Mouse (Mus musculus): ENCODE measurements around the gene Trove2. TPM values are rescaled to one million over a fixed set of nuclear protein-coding genes. Genes with fewer than 3 reads are reported as not detected.

The Trove2 gene
- polyA plus RNA-seq (2017; shearing (Covaris generic)), result 1 to 10 TPM; 3.9 to 4.3 TPM

GRCm38 (mm10) chr1:143776446-143777411 lies at the start of gene Trove2, which contains the start of gene Uchl5:
TSS of gene Trove2 (minus strand) at chr1:143777068.
TSS of gene Uchl5 (plus strand) at chr1:143777272.
- peak; percentile 92 for ATAC-seq

- no peak for ATAC-seq
Measured at GRCm38 (mm10) chr1:143822677-143823076, 45.8 kb upstream of the Trove2 start.

DNA sequence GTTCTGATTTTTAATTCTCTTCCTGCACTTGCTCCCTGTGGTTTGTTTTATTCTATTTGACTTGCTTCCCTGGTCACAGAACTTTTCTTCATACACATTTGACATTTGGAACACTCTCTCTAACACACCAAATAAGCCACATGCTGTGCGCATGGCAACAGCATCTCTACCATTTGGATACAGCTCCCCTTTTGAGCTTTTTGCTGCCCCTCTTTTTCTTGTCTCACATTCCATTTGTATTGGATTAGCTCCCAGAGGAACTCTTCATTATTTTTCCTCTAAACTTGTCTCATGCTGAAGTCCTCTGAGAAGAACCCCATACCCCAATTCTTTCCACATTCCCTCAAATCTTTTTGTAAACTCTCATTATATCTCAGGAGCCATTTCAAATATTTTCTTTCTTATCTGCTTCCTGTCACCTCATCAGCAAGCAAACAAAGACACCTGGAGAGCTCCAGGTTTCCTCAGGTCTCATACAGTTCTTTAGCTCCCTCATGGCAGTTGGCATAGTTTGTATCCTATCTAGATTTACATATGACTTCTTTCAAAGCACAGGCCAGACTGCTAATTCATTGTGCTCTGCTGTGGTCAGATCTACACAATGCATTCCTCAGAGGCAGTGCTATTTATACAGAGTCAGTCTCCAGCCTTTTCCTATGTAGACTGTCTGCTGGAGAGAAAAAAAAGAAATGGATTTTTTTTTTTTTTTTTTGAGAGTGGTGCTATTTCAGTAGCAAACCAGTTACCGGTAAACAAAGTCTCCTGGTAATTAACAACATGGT lies 43.4 kb upstream of the Trove2 start:
- ATAC-seq, result no peak

DNA sequence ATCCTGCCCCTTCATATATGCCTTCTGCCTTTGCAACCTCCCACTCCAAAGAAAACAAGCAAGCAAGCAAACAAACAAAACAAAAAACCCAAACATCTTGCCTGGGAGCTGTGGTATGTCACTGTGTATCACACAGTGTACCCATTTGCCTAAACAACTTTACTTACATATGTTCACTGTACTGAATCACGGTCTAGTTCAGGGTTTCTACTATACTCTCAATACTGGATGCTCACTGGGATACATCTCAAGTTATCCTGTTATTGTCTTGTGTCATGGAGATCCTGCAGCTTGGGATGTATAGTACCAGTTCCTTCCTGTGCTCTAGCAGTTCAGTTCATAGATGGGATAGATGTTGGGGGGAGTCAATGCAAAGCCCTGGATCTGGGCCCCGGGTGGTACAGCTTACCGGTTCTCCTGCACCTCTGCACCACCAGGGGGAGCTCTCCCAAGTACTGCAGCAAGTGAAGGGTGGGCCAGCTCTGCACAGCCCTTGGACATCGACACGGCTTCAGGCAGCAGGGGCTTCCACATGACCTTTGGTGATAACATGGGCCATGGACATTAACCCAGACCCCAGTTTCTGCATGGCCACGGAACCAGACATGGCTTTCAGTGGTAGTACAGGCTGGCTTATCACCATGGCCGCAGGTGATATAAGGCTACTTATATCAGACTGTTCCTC lies 37.0 kb upstream of the Trove2 start:
- peak; percentile 91 for ATAC-seq

GRCm38 (mm10) chr1:143809062-143809461 lies 32.2 kb upstream of the Trove2 start:
- no peak for ATAC-seq

GRCm38 (mm10) chr1:143803537-143803936 lies 26.7 kb upstream of the Trove2 start:
- ATAC-seq, result peak; percentile 99

GRCm38 (mm10) chr1:143788584-143789227 lies 11.8 kb upstream of the Trove2 start:
- peak; percentile 92 for ATAC-seq

DNA sequence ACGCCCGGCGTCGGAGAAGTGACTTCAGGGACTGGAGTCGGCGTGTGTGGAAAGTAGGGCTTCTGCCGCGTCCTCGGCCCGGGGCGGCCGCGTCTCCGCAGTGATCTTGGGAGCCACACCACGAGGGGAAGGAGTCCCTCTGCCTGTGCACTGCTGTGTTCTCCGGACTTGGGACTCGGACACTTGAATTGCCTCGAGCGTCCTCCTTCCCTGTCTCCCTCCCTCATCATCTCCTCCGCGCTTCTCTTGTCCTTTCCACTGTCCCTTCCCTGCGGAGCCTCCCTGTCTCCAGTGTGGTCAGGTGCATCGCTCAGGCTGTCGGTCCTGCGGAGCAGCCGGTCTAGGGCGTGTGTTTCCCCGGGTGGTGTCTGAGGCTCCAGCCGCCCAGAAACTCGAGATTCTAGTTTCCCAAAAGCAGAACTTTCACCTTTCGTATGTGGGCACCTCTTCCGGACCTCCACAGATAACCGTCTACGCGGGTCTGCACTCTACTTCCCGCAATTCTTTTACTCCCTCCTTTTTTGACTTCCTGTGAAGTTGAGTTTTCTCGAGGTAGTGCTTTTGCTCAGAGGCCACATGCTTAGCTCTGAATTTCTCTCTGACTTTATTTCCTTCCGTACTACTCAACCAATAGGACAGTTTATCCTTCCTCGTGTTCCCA lies 820 bp upstream of the Trove2 start:
- ATAC-seq, result peak; percentile 17

DNA sequence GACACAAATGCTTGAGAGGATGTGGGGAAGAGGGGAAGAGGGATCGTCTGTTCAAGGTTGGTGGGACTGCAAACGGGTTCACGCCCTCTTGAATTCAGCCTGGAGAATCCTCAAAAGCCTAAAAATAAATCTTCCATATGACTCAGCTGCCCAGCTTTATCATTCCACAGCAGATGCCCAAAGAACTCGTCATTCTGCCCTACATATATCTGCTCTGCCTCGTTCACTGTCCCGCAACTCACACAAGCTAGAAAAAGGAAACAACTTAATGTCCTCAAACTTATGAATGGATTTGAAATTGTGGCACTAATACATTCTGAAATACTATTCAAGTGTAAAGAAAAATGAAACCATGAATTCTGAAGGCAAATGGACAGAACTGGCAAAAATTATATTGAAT lies 3.0 kb downstream of the Trove2 start:
- no peak for ATAC-seq

DNA sequence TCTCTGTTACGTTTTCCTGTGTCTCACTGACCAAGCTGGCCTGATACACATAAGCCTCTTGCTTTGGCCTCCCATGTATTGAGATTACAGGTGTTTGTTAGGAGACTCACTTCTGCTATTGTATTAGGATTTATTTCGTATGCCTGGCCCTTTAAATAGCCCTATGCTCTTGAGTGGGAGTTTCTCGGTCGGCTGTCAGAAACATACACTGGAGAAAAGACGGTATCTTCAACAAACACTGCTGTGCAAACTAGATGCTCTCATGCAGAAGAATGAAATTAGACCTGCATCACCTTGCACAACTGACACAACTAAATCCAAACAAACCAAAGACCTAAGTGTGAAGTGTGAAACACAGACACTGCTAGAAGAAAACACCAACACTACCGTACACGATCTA lies 3.8 kb downstream of the Trove2 start:
- ATAC-seq, result no peak

DNA sequence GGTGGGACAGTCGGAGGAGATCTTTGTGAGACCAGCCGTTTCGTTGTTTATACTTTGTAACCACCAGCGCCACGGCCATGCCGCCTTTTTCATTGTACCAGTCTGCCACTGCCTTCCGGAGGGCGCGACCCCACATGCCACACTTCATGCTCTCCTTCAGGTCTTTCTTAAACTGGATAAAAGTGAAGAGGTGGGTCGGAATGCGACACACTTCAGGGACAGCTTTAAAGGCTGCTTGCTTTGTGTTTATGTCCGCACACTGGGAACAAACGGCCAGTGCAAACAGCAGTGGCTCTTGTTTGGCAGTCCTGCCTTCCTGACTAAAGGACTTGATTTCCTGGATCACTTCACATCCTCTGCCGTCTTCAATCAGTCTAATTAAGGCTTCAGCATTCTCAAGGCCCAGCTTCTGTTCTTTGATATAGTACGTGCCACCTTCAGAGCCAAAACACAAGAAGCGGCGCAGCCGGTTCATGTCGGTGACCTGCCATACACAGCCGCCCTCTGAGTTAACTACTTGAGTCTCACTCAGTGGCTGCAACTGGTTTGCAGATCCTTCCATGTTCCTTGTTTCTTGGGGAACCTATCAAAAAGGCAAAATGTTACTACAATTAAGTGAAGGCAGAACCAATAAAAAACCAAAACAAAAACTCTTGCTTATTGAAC lies 6.3 kb downstream of the Trove2 start:
- no peak for ATAC-seq

GRCm38 (mm10) chr1:143766238-143766637 lies 10.6 kb downstream of the Trove2 start:
- ATAC-seq, result no peak

GRCm38 (mm10) chr1:143765801-143766200 lies 11.1 kb downstream of the Trove2 start:
- no peak for ATAC-seq

DNA sequence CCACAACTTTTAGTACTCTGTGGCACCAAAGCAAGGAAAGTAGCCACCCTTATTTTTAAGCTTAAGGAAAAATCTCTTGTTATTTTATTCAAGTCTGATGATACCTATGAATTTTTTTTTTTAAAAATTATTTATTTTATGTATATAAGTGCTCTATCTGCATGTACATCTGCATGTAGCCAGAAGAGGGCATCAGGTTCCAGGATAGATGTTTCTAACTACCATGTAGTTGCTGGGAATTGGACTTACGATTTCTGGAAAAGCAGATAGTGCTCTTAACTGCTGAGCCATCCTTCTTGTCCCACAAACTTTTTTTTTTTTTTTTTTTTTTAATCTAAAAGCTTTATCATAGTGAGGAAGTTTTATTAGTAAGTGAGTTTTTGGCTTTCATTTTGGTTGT lies 12.4 kb downstream of the Trove2 start:
- no peak for ATAC-seq

DNA sequence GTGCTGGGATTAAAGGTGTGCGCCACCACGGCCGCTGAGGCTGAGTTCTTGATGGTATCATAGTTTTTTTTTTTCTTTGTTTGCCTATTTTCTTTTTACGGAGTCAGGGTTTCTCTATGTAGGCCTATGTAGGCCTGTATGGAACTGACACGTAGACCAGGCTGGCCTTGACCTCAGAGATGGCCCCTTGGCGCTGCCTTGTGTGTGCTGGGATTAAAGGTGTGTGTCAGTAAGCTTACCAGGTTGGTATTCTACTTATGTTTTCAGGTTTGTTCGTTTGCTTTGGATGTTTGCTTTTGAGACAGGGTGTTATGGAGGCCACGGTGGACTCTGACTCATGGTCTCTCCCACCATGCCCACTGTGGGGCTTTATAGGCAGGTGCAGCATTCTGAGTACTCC lies 14.7 kb downstream of the Trove2 start:
- no peak for ATAC-seq

DNA sequence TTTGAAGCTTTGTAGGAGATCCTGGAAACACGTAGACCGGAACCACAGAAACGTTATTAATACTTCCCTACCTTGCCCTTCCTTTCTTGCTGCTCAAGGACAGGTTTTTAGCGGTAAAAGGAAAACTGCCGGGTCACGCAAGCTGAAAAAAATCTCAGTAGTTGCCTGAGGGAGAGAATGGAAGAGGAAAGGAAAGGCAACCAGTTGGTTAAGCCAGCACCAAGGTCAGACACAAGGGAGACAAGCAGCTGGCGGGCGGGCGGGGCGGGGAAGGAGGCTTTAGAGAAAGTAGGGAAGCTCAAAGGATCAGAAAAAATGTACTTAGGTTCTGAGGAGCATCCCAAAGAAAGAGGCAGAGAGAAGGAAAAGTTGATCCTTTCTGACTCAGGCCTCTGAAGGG lies 31.0 kb downstream of the Trove2 start:
- ATAC-seq, result no peak

DNA sequence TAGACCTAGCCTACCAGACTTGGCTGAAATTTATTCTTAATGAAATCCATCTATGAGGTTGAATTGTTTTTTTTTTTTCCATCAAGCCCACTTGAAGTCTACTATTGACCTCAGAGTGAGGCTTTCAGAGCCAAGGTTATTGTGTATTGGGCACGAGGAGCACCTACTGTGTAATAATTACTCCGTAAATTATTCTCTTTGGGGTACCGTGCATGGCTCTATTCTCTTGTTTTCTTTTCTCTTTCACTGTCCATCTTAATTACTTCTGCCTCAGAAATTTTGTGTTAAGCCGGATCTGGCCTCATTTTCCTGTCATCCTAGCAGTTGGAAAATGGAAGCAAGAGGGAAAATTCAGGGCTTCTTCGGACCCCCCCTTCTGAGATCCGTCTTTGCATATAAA lies 34.7 kb downstream of the Trove2 start:
- ATAC-seq, result no peak

DNA sequence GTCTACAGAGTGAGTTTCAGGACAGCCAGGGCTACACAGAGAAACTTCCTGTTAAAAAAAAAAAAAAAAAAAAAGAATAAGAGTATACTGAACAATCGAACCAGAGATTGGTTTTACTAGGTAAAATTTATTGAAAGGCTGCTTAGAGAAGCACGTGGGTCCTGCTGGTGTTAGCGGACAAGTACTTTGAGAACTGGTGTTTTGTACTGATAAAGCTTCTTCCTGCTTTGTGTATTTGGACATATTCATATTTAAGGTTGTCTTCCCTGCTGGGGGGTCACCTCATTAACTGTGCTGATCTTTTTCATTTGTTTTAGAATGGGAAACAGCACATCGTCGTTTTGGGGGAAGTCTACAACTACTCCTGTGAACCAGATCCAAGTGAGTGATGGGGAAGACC lies 35.5 kb downstream of the Trove2 start:
- ATAC-seq, result no peak

GRCm38 (mm10) chr1:143740581-143740980 lies 36.3 kb downstream of the Trove2 start:
- no peak for ATAC-seq

- peak; percentile 89 for ATAC-seq
Measured at GRCm38 (mm10) chr1:143739361-143740350, 37.2 kb downstream of the Trove2 start.

All from activated CD4-positive, CD25-positive, alpha-beta regulatory T cell, adult 4 months (primary cell).